Mouse (Mus musculus) hindbrain, embryonic 14.5 days (tissue): ENCODE data around the gene Stc2. TPM values are rescaled to one million over a fixed set of nuclear protein-coding genes. Genes with fewer than 3 reads are reported as not detected.

ENCODE experiments used
- ATAC-seq: fragments of 200-750 bp; cut with Nextera tagmentation; 2 replicates; pipeline ENCODE4 v1.8.0; 2017; ENCODE audit warnings: moderate number of reproducible peaks, mild to moderate bottlenecking, moderate TSS enrichment, moderate library complexity; ENCODE audit not compliant: low FRiP score
- DNase-seq: peaks from one replicate; pipeline ENCODE4 v3.0.0-alpha.2; 2015; ENCODE audit warnings: low spot score
- H3K27ac ChIP-seq: fragments of 300-500 bp; sonication (generic); 2 replicates; pipeline ENCODE4 v1.5.1; 2014; ENCODE audit warnings: mild to moderate bottlenecking, moderate library complexity
- H3K27me3 ChIP-seq: fragments of 300-500 bp; sonication (generic); 2 replicates; pipeline ENCODE4 v1.6.1; 2014; ENCODE audit warnings: mild to moderate bottlenecking, low read length, mixed read lengths; ENCODE audit not compliant: control insufficient read depth, insufficient read depth
- H3K36me3 ChIP-seq: fragments of 300-500 bp; sonication (generic); replicated peaks from 2 replicates; pipeline ENCODE4 v1.6.1; 2014; ENCODE audit not compliant: control insufficient read depth, insufficient read depth
- H3K4me1 ChIP-seq: fragments of 300-500 bp; sonication (generic); replicated peaks from 2 replicates; pipeline ENCODE4 v1.6.1; 2014; ENCODE audit warnings: antibody characterized with exemption, low read length, mixed read lengths; ENCODE audit not compliant: control insufficient read depth, insufficient read depth
- H3K4me2 ChIP-seq: fragments of 300-500 bp; sonication (generic); replicated peaks from 2 replicates; pipeline ENCODE4 v1.6.1; 2014; ENCODE audit warnings: mild to moderate bottlenecking, moderate library complexity
- H3K4me3 ChIP-seq: fragments of 300-500 bp; sonication (generic); replicated peaks from 2 replicates; pipeline ENCODE4 v1.5.1; 2014; ENCODE audit warnings: mild to moderate bottlenecking, low read length
- H3K9ac ChIP-seq: fragments of 300-500 bp; sonication (generic); 2 replicates; pipeline ENCODE4 v1.6.1; 2014
- H3K9me3 ChIP-seq: fragments of 300-500 bp; sonication (generic); 2 replicates; pipeline ENCODE4 v1.6.1; 2016; ENCODE audit warnings: low read length; ENCODE audit not compliant: control insufficient read depth
- WGBS: fragments of 180-500 bp; shearing (Covaris S2); extraction: QIAGEN DNeasy Blood & Tissue Kit; methylation state at CpG from one replicate; pipeline ENCODE4 v1.1.7; 2014; 5-methylcytosine and 5-hydroxymethylcytosine counted together
- polyA plus RNA-seq: library from polyadenylated mRNA; unstranded; fragments of >200 nt; fragmentation: Nextera tagmentation; extraction: Ambion mirVana; gene quantifications from 2 replicates; pipeline ENCODE4 v1.2.1, GENCODE M21; 2014

The Stc2 gene
- polyA plus RNA-seq, 1 experiment from 2014 or later = 0.59 TPM

- Histone ChIP-seq H3K9me3 (no peaks in the 10 kb centered on the region), H3K36me3 (no peaks in the 10 kb centered on the region), H3K4me2 (peak overlapping the region; percentile 100), H3K27me3 (peaks cover 43% of the 10 kb centered on the region), H3K4me3 (peak overlapping the region; percentile 72), H3K4me1 (peaks cover 24% of the 10 kb centered on the region), H3K9ac (peak overlapping the region; percentile 58), H3K27ac (no peak overlapping the region)
- ATAC-seq = peak; percentile 68
- peak; percentile 39 for DNase-seq
- WGBS = under 1% methylated on average over 50 of the region's 50 CpGs
These were observed 768 bp downstream of the Stc2 start for GRCm38 (mm10) chr11:31368965-31369647.

GRCm38 (mm10) chr11:31368252-31368964 lies 1.5 kb downstream of the Stc2 start:
- DNase-seq (peak; percentile 50), ATAC-seq (peak; percentile 26; the same call in 1 of the 2 replicates)
- H3K9ac ChIP-seq = peak overlapping the region; percentile 58
- no peaks in the 10 kb centered on the region for H3K36me3 ChIP-seq
- 2% methylated on average over 36 of the region's 36 CpGs for WGBS
- H3K4me3 ChIP-seq = peak overlapping the region; percentile 72
- no peaks in the 10 kb centered on the region for H3K9me3 ChIP-seq
- H3K4me1 ChIP-seq = peaks cover 24% of the 10 kb centered on the region
- H3K27me3 ChIP-seq = peaks cover 42% of the 10 kb centered on the region
- no peak overlapping the region for H3K27ac ChIP-seq
- H3K4me2 ChIP-seq = peak overlapping the region; percentile 100

DNA sequence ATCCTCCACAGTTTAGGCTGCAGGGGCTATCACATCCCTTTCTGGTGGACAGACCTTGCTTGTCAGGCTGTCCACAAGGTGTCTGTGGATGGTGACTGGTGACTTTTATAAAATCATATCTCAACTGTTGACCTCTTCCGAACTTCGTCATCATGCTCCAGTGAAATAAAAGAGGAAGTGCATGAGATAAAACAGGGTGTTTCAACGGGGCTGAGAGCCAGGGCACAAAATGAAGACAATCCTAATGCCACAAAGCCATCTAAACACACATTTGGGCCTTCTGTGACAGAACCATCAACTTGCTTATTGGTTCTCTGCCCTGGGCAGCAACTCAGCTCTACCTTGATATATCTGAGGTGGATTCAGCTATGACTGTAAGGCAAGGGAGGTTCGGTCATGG lies 3.0 kb downstream of the Stc2 start:
- peaks cover 24% of the 10 kb centered on the region for H3K4me1 ChIP-seq
- no peak overlapping the region for H3K9ac ChIP-seq
- peaks cover 27% of the 10 kb centered on the region for H3K27me3 ChIP-seq

GRCm38 (mm10) chr11:31366421-31366820 lies 3.5 kb downstream of the Stc2 start:
- no peaks in the 10 kb centered on the region for H3K9me3 ChIP-seq
- no peak for DNase-seq
- H3K27ac ChIP-seq = no peak overlapping the region
- H3K27me3 ChIP-seq = peaks cover 23% of the 10 kb centered on the region
- H3K4me1 ChIP-seq = peaks cover 21% of the 10 kb centered on the region
- no peak overlapping the region for H3K4me2 ChIP-seq
- no peak overlapping the region for H3K4me3 ChIP-seq
- no peak overlapping the region for H3K9ac ChIP-seq
- no peaks in the 10 kb centered on the region for H3K36me3 ChIP-seq
- 73% methylated on average over 2 of the region's 2 CpGs for WGBS
- ATAC-seq = no peak

More for the DNA sequence above, 3.0 kb downstream of the Stc2 start:
- 95% methylated on average over 4 of the region's 4 CpGs for WGBS
- H3K4me2 ChIP-seq = no peak overlapping the region
- H3K9me3 ChIP-seq = no peaks in the 10 kb centered on the region
- DNase-seq (no peak), ATAC-seq (no peak)
- H3K36me3 ChIP-seq = no peaks in the 10 kb centered on the region
- no peak overlapping the region for H3K4me3 ChIP-seq
- no peak overlapping the region for H3K27ac ChIP-seq

DNA sequence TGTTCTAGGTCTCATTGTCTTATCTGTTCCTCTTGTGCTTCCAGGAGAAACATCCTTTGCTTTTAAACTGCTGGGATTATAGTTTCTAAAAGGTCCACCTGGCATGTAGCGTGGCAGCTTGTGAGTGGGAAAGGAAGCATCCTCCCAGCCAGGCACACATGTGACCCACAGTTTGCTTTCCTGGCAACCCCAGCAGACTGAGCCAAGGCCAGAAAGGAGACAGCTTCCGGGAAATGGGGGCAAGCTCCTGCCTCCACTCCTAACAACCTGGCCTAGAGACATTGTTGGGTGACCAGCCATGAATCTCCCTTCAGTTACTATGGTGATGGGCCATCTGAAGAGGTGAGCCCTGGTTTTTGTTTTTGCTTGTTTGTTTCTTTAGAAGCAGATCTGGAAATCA lies 3.9 kb downstream of the Stc2 start:
- ATAC-seq (no peak), DNase-seq (no peak)
- Histone ChIP-seq H3K4me2 (no peak overlapping the region), H3K9ac (no peak overlapping the region), H3K4me3 (no peak overlapping the region), H3K4me1 (peaks cover 17% of the 10 kb centered on the region), H3K27ac (no peak overlapping the region), H3K36me3 (no peaks in the 10 kb centered on the region), H3K27me3 (peaks cover 18% of the 10 kb centered on the region), H3K9me3 (no peaks in the 10 kb centered on the region)
- WGBS = 95% methylated on average over 2 of the region's 2 CpGs

DNA sequence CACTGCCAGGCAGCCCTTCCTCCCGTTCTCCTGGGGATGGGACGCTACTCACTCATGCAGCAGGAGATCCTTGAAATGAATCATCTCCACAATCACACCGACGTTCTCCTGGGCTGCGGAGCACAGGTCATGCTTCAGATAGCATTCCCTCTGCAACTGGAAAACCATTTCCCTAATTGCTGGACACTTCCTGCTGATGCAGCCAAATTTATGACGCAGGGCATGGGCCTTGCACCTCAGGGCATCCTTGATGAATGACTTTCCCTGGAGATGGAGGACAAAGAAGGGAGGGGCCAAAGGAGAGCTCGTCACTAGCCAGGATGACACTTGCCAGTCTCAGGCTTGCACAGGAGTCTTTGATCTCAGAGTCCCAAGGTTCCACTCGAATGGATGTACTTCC lies 4.6 kb downstream of the Stc2 start:
- Histone ChIP-seq H3K27ac (no peak overlapping the region), H3K4me1 (0 out of 2 replicates have a peak, but pooled peaks cover 10% of the 10 kb centered on the region), H3K4me2 (no peak overlapping the region), H3K36me3 (no peaks in the 10 kb centered on the region), H3K27me3 (peaks cover 12% of the 10 kb centered on the region), H3K4me3 (no peak overlapping the region), H3K9me3 (no peaks in the 10 kb centered on the region), H3K9ac (no peak overlapping the region)
- DNase-seq (no peak), ATAC-seq (no peak)
- WGBS = 70% methylated on average over 8 of the region's 8 CpGs

DNA sequence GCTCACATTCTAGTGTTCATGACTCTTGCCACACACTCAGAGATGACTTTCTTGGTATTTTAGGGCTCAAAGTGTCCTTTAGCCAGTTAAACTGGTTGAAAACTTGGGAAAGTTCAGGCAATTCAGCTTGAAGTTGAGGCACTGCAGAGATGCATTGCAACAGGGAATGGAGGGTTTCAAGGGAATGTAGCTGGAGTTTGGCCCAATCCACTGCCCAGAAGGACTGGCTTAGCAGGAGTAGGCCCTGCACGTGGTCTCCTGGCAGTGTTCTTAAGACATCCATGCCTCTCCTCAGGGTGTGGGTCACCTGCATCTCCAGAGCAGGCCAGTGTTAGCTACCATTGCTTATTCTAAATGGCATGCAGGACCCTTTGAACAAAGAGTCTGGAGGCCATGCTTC lies 7.0 kb downstream of the Stc2 start:
- Histone ChIP-seq H3K27ac (no peak overlapping the region), H3K9me3 (no peaks in the 10 kb centered on the region), H3K36me3 (no peaks in the 10 kb centered on the region), H3K4me3 (no peak overlapping the region), H3K4me2 (no peak overlapping the region), H3K9ac (no peak overlapping the region), H3K4me1 (no peaks in the 10 kb centered on the region), H3K27me3 (peaks cover 6% of the 10 kb centered on the region; the same call in 1 of the 2 replicates)
- WGBS = 93% methylated on average over 1 of the region's 1 CpGs
- DNase-seq (no peak), ATAC-seq (no peak)

DNA sequence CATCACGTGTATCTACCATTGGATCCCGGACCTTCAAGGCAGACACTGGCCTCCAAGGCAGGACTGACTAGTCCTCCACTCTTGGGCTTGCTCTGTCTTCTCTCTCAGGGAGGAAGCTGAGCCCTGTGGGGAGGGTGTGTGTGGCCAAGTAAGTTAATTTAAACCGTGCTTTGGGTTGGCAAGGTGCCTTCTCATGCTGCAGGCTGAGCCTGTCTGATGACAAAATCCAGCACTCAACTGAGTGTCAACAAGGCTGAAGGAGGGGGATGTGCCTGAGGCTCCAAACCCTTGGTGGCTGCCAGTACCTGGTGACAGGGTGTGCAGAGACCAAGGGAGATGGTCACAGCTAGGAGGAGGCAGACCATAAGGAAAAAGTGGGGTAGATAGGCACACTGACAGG lies 7.5 kb downstream of the Stc2 start:
- Histone ChIP-seq H3K27me3 (peaks cover 1% of the 10 kb centered on the region; the same call in 1 of the 2 replicates), H3K36me3 (no peaks in the 10 kb centered on the region), H3K4me3 (no peak overlapping the region), H3K9me3 (no peaks in the 10 kb centered on the region), H3K27ac (no peak overlapping the region), H3K4me1 (no peaks in the 10 kb centered on the region), H3K9ac (no peak overlapping the region), H3K4me2 (no peak overlapping the region)
- DNase-seq (no peak), ATAC-seq (no peak)
- WGBS = 80% methylated on average over 3 of the region's 3 CpGs

DNA sequence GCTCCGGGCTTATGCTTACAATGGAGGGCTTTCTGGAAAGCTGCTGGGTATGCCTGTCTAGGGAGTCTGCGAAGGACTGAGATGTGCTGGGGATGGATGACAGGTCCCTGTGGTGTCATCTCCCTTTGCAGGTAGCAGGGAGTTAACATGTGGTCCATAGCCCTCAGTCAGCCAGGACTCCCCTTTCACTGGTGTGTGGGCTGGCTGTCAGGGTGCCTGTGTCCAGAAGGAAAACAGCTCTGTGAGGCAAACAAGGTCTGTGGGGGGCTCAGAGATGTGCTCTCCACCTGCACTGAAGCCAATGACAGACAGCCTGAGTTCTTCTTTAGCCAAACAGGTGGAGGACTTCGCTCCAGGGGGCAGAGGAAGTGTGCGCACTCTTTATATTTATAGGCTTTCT lies 8.8 kb downstream of the Stc2 start:
- DNase-seq (no peak), ATAC-seq (no peak)
- Histone ChIP-seq H3K36me3 (no peaks in the 10 kb centered on the region), H3K27ac (no peak overlapping the region), H3K4me2 (no peak overlapping the region), H3K4me3 (no peak overlapping the region), H3K27me3 (no peaks in the 10 kb centered on the region), H3K9me3 (no peaks in the 10 kb centered on the region), H3K4me1 (no peaks in the 10 kb centered on the region), H3K9ac (no peak overlapping the region)
- 94% methylated on average over 4 of the region's 4 CpGs for WGBS
